Mouse (Mus musculus) lung, embryonic 16.5 days (tissue): Measurements from ENCODE around the gene Skil. TPM values are rescaled to one million over a fixed set of nuclear protein-coding genes. Genes with fewer than 3 reads are reported as not detected.

Experiments
- ATAC-seq: fragments of 200-750 bp; cut with Nextera tagmentation; 2 replicates; pipeline ENCODE4 v1.8.0; 2017; ENCODE audit warnings: low read depth, mild to moderate bottlenecking, moderate library complexity
- H3K27ac ChIP-seq: fragments of 300-500 bp; sonication (generic); 2 replicates; pipeline ENCODE4 v1.5.1; 2014; ENCODE audit warnings: mild to moderate bottlenecking, control low read depth, low read length
- H3K27me3 ChIP-seq: fragments of 300-500 bp; sonication (generic); 2 replicates; pipeline ENCODE4 v1.6.1; 2014; ENCODE audit warnings: low read depth, low read length, mixed read lengths; ENCODE audit not compliant: control insufficient read depth, insufficient read depth
- H3K36me3 ChIP-seq: fragments of 300-500 bp; sonication (generic); 2 replicates; pipeline ENCODE4 v1.6.1; 2014; ENCODE audit warnings: low read length; ENCODE audit not compliant: control insufficient read depth, insufficient read depth
- H3K4me1 ChIP-seq: fragments of 300-500 bp; sonication (generic); replicated peaks from 2 replicates; pipeline ENCODE4 v1.6.1; 2014; ENCODE audit warnings: low read length, mixed read lengths; ENCODE audit not compliant: control insufficient read depth, insufficient read depth
- H3K4me2 ChIP-seq: fragments of 300-500 bp; sonication (generic); 2 replicates; pipeline ENCODE4 v1.6.1; 2014; ENCODE audit warnings: low read depth, low read length, control low read depth
- H3K4me3 ChIP-seq: fragments of 300-500 bp; sonication (generic); 2 replicates; pipeline ENCODE4 v1.5.1; 2014; ENCODE audit warnings: mild to moderate bottlenecking, low read length, control low read depth
- H3K9ac ChIP-seq: fragments of 300-500 bp; sonication (generic); 2 replicates; pipeline ENCODE4 v1.6.1; 2014; ENCODE audit warnings: low read length, control low read depth
- H3K9me3 ChIP-seq: fragments of 300-500 bp; sonication (generic); 2 replicates; pipeline ENCODE4 v1.6.1; 2016; ENCODE audit warnings: low read length; ENCODE audit not compliant: control insufficient read depth
- WGBS: fragments of 180-500 bp; shearing (Covaris S2); extraction: QIAGEN DNeasy Blood & Tissue Kit; methylation state at CpG from one replicate; pipeline ENCODE4 v1.1.7; 2014; 5-methylcytosine and 5-hydroxymethylcytosine counted together
- polyA plus RNA-seq: library from polyadenylated mRNA; unstranded; fragments of >200 nt; fragmentation: Nextera tagmentation; extraction: Ambion mirVana; gene quantifications from 2 replicates; pipeline ENCODE4 v1.2.1, GENCODE M21; 2015

The Skil gene
- polyA plus RNA-seq, 1 experiment from 2014 or later: 22.2 TPM

- Histone ChIP-seq H3K27ac (no peak overlapping the region), H3K4me2 (no peak overlapping the region)
- WGBS: 42% methylated on average over 6 of the region's 6 CpGs
Measured at GRCm38 (mm10) chr3:31152108-31152507, 57.2 kb downstream of the Skil start.

GRCm38 (mm10) chr3:31156126-31156525, 61.3 kb downstream of the Skil start:
- no peaks in the 10 kb centered on the region for H3K9me3 ChIP-seq
- no peak for ATAC-seq
- WGBS: 66% methylated on average over 3 of the region's 3 CpGs

More at GRCm38 (mm10) chr3:31152108-31152507, 57.2 kb downstream of the Skil start:
- H3K4me3 ChIP-seq: no peak overlapping the region
- H3K27me3 ChIP-seq: peaks cover 8% of the 10 kb centered on the region; the same call in 1 of the 2 replicates
- no peaks in the 10 kb centered on the region for H3K9me3 ChIP-seq
- ATAC-seq: no peak
- H3K9ac ChIP-seq: no peak overlapping the region
- no peaks in the 10 kb centered on the region for H3K4me1 ChIP-seq
- H3K36me3 ChIP-seq: no peaks in the 10 kb centered on the region

GRCm38 (mm10) chr3:31157776-31158175, 62.9 kb downstream of the Skil start:
- H3K9me3 ChIP-seq: no peaks in the 10 kb centered on the region
- H3K27ac ChIP-seq: no peak overlapping the region
- ATAC-seq: no peak
- H3K4me1 ChIP-seq: no peaks in the 10 kb centered on the region
- WGBS: 59% methylated on average over 15 of the region's 15 CpGs
- no peak overlapping the region for H3K4me2 ChIP-seq
- H3K27me3 ChIP-seq: no peaks in the 10 kb centered on the region
- no peak overlapping the region for H3K4me3 ChIP-seq
- no peak overlapping the region for H3K9ac ChIP-seq
- H3K36me3 ChIP-seq: no peaks in the 10 kb centered on the region

More at GRCm38 (mm10) chr3:31156126-31156525, 61.3 kb downstream of the Skil start:
- H3K9ac ChIP-seq: no peak overlapping the region
- H3K4me3 ChIP-seq: no peak overlapping the region
- no peak overlapping the region for H3K4me2 ChIP-seq
- no peaks in the 10 kb centered on the region for H3K36me3 ChIP-seq
- H3K27me3 ChIP-seq: no peaks in the 10 kb centered on the region
- H3K27ac ChIP-seq: no peak overlapping the region
- H3K4me1 ChIP-seq: no peaks in the 10 kb centered on the region

GRCm38 (mm10) chr3:31160046-31160445, 65.2 kb downstream of the Skil start:
- WGBS: 70% methylated on average over 10 of the region's 10 CpGs
- Histone ChIP-seq H3K9ac (no peak overlapping the region), H3K27me3 (no peaks in the 10 kb centered on the region), H3K4me2 (no peak overlapping the region), H3K36me3 (no peaks in the 10 kb centered on the region), H3K9me3 (no peaks in the 10 kb centered on the region), H3K4me3 (no peak overlapping the region), H3K4me1 (no peaks in the 10 kb centered on the region), H3K27ac (no peak overlapping the region)
- no peak for ATAC-seq

GRCm38 (mm10) chr3:31161336-31161735, 66.5 kb downstream of the Skil start:
- no peaks in the 10 kb centered on the region for H3K9me3 ChIP-seq
- no peak overlapping the region for H3K4me3 ChIP-seq
- no peaks in the 10 kb centered on the region for H3K36me3 ChIP-seq
- ATAC-seq: no peak
- no peaks in the 10 kb centered on the region for H3K4me1 ChIP-seq
- H3K9ac ChIP-seq: no peak overlapping the region
- H3K27ac ChIP-seq: no peak overlapping the region
- 52% methylated on average over 6 of the region's 6 CpGs for WGBS
- H3K27me3 ChIP-seq: no peaks in the 10 kb centered on the region
- H3K4me2 ChIP-seq: no peak overlapping the region

DNA sequence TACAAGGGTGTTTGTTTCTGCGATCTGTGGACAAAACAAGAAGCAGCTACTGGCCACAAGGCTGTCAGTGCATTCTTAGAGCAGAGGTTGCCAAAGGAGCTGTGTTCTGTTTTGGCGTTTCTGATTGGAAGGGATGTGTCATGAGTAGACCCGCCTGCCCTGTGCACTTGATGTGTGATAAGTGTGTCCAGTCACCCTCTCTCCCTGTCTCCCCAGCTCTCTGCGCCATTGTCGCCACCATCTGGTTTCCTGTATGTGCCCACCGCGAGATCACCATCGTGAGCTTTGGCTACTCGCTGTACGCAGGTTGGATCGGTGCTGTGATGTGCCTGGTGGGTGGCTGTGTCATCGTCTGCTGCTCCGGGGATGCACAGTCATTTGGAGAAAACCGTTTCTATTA, 68.0 kb downstream of the Skil start:
- Histone ChIP-seq H3K4me1 (no peaks in the 10 kb centered on the region), H3K27ac (no peak overlapping the region)
- WGBS: 91% methylated on average over 14 of the region's 14 CpGs

GRCm38 (mm10) chr3:31165803-31166202, 70.9 kb downstream of the Skil start:
- Histone ChIP-seq H3K4me1 (no peaks in the 10 kb centered on the region), H3K9ac (no peak overlapping the region), H3K27me3 (no peaks in the 10 kb centered on the region), H3K36me3 (no peaks in the 10 kb centered on the region), H3K9me3 (no peaks in the 10 kb centered on the region), H3K4me2 (no peak overlapping the region), H3K4me3 (no peak overlapping the region), H3K27ac (no peak overlapping the region)
- WGBS: 64% methylated on average over 3 of the region's 3 CpGs
- no peak for ATAC-seq

More for the DNA sequence above, 68.0 kb downstream of the Skil start:
- ATAC-seq: no peak
- no peaks in the 10 kb centered on the region for H3K9me3 ChIP-seq
- H3K9ac ChIP-seq: no peak overlapping the region
- no peak overlapping the region for H3K4me2 ChIP-seq
- H3K36me3 ChIP-seq: no peaks in the 10 kb centered on the region
- no peaks in the 10 kb centered on the region for H3K27me3 ChIP-seq
- no peak overlapping the region for H3K4me3 ChIP-seq

DNA sequence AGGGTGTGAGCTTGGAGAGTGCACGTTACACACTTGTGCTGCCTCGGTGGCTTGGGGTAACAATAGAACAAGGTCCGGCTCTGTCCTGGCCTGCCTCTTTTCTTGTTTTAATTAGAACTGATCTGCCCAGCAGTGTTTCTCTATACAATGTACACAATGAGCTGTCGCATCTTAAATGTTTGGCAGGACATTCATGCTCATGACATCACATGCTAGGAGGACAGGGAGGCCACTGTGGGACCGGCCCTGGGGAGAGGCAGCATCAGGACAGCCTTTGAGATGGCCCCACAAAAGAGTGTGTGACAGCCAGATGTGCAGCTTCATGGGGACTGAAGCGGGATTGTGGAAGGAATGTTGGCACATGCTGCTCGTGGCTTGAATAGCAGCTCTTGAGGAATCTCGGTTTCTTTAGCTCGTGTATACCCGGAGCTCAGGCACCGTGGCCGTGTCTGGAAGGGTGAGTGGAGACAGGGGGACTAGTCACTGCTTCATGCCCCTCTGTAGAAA, 71.6 kb downstream of the Skil start:
- H3K4me1 ChIP-seq: no peaks in the 10 kb centered on the region
- peak; percentile 85 for ATAC-seq
- 44% methylated on average over 12 of the region's 12 CpGs for WGBS
- H3K27me3 ChIP-seq: no peaks in the 10 kb centered on the region
- no peak overlapping the region for H3K27ac ChIP-seq
- H3K9ac ChIP-seq: no peak overlapping the region
- H3K9me3 ChIP-seq: no peaks in the 10 kb centered on the region
- H3K4me3 ChIP-seq: no peak overlapping the region
- no peak overlapping the region for H3K4me2 ChIP-seq
- H3K36me3 ChIP-seq: no peaks in the 10 kb centered on the region
